Mouse (Mus musculus) telencephalon, adult 2 months (tissue): Measurements from ENCODE around the gene Cnn2.

Source experiments
- DNase-seq: peaks from one replicate; pipeline ENCODE4 v3.0.0-alpha.2; 2011; ENCODE audit warnings: low read depth, low spot score

Gene Cnn2

GRCm38 (mm10) chr10:79969124-79969568, 19.2 kb upstream of the Cnn2 start:
- DNase-seq: no peak

DNA sequence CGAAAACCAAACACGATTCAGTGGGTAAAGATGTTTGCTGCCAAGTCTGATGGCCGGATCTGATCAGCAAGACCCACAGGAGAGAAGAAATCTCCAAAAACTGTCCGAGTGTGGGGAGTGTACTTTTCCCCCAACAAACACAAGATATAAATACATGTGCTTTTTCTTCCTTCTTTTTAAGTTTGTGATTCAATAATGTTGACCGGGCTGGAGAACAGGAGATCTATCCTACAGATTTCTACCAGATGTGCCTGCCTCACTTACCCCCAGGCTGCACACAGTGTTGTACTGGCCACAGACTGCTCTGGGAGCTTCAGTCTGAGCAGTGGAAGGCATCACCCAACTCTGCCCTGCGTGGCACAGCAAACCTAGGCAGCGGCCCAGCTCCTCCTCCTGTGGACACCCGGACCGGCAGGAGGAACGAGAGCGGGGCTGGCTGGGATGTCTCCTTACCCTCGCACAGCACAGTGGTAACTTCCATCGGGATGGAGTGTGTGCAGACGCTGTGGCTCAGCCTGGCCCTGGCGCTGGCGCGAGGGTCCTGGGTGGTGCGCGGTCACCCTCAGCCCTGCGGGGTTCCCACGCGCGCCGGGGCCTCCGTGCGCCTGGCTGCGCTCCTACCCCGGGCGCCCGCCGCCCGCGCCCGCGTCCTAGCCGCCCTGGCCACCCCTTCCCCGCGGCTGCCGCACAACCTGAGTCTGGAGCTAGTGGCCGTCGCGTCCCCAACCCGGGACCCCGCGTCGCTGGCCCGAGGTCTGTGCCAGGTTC, 17.8 kb upstream of the Cnn2 start, which contains the start of gene Grin3b:
Gene Grin3b, plus strand, starts transcription at position 301 of the 768 bp plus-strand sequence.
- DNase-seq: no peak

GRCm38 (mm10) chr10:79971183-79971497, 17.2 kb upstream of the Cnn2 start:
- DNase-seq: no peak

- DNase-seq: no peak
Measured at GRCm38 (mm10) chr10:79972831-79973230, 15.6 kb upstream of the Cnn2 start.

DNA sequence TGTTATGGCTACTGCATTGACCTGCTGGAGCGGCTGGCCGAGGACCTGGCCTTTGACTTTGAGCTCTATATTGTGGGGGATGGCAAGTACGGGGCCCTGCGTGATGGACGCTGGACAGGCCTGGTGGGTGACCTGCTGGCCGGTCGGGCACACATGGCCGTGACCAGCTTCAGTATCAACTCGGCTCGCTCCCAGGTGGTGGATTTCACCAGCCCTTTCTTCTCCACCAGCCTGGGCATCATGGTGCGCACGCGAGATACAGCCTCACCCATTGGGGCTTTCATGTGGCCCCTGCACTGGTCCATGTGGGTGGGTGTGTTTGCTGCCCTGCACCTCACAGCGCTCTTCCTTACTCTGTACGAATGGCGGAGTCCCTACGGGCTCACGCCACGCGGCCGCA, 14.3 kb upstream of the Cnn2 start:
- no peak for DNase-seq

DNA sequence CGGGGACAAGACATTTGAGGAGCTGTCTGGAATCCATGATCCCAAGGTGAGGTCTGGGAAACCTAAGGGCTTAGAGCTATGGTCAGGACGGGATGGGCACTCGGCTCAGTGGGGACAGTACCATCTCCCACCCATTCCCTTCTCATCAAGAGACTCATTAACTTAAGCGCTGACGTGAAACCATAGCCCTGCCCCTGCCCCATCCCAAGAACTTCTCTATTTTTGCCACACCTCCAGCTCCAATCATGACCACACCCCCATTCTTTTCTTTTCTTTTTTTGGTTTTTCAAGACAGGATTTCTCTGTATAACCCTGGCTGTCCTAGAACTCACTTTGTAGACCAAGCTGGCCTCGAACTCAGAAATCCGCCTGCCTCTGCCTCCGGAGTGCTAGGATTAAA, 13.7 kb upstream of the Cnn2 start:
- DNase-seq: no peak

DNA sequence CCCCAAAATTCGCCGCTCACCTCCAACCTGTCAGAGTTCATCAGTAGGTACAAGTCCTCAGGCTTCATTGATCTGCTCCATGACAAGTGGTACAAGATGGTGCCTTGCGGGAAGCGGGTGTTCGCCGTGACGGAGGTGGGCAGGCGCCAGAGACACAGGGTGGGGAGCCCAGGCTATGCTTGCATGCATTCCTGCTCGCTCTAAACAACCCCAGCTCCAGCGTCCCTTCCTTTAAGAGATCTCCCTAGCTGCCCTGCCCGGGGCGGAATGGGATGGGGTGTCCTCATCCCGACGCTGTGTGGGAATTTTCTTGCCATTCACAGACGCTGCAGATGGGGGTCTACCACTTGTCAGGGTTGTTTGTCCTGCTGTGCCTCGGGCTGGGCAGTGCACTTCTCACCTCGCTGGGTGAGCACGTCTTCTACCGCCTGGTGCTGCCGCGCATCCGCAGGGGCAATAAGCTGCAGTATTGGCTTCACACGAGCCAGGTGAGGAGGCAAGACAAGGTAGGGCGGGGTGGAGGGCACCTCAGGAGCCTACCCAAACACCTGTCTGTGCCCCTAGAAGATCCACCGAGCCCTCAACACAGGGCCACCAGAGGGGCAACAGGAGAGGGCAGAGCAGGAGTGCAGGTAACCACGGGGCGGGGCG, 12.2 kb upstream of the Cnn2 start:
- no peak for DNase-seq

GRCm38 (mm10) chr10:79976722-79977107, 11.7 kb upstream of the Cnn2 start:
- no peak for DNase-seq

- DNase-seq: no peak
Measured at GRCm38 (mm10) chr10:79977324-79977723, 11.1 kb upstream of the Cnn2 start.

DNA sequence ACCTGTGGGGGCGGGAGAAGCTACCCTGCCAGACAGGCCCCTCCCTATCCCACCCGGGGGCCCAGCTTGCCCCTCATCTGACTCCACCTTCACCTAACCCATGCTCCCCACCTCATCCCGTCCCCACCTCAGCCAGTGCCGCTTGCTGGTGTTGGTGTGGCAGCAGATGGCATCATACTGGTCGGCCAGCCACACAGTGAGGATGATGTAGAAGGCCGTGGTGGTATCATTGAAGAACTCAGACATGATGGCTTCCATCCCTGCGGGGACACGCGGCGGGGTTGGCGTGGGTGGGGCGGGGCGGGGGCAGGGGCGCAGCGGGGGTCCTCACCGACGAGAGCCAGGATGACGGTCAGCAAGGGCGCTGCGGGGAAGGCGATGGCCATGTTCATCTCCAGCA, 10.3 kb upstream of the Cnn2 start:
- DNase-seq: no peak

- DNase-seq: no peak
Measured at GRCm38 (mm10) chr10:79979401-79980155, 8.8 kb upstream of the Cnn2 start.

DNA sequence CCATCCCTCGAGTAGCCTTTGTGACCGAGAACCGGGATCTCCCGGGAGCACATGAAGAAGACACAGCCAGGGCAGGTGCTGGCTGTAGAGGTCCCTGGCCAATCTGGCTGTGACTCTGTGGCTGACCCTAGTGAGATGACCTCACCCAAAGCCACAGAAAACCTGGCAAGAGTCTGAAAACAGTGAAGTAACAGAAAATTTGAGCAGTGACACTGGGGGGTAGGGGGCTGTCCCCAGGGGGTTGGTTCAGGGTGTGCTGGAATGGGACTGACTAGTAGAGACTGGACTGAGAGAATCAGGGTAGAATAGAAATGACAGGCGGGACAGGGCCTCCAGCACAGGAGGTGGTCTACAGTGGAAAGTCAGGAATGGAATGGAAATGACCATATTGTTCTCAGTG, 5.2 kb upstream of the Cnn2 start:
- no peak for DNase-seq

GRCm38 (mm10) chr10:79983670-79984069, 4.7 kb upstream of the Cnn2 start:
- no peak for DNase-seq

DNA sequence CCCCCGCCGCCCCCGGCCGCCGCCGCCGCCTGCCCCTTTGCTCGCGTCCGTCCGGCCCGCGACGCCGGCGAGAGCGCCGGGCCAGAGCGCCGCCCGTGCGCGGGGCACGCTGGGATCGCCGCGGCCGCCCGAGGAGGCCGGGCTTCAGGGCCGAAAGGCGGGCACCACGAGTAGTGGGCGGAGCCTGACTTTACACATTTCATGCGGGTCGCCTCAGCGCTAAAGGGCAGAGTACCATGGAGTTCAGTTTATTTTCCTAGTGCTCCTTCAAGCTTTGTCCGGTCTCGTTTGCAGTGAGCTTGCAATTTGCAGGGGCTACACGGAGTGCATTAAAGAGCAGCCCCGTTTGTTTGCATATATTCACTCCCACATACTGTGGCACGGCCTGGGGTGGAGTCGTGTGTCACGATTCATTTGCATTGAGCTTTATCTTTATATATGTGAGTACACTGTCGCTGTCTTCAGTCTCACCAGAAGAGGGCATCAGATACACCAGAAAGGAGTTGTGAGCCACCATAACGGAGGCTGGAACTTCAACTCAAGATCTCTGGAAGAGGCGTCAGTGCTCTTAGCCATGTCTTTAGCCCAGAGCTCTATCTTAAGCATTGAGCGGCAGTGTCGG, 4.1 kb upstream of the Cnn2 start, which contains the start of gene Tmem259:
Gene Tmem259, minus strand, starts transcription at position 136 of the 622 bp plus-strand sequence.
- peak; percentile 79 for DNase-seq

- DNase-seq: peak; percentile 100
Measured at GRCm38 (mm10) chr10:79984871-79985270, 3.5 kb upstream of the Cnn2 start.

DNA sequence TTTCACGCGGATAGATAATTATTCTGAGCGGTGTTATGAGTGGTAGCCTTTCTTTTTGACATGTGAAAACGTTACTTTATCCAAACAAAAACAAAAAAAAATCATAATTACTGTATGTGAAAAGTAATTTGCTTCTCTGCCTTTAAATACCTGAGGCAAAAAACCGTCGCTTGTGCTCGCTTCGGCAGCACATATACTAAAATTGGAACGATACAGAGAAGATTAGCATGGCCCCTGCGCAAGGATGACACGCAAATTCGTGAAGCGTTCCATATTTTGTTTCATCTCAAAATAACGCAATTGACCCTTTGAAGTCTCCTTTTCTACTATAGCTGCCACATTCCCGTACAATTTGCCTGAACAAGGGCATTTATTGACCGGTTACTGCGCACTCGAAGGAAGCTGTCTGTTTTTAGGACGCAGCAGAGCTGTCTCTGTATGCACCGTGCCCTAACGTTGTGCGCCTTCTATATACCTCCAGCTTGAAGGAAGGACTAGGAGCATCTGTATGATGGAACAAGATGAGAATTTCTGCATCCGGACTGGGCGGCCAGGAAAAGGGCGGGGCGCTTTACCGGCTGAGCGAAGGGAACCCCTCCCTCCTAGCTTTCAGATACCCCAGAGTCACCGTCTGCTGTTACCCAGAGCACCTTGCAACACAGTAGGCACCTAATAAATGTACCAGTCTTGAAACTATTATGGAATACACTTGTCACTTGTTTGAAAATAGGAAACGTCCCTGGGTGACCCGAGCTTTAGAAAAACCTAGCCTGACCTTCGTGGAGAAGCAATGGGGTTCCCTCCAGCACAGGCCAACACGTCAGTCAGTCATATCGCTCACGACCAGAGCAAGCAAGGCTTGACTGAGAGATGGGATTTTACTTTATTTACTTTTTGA, 2.8 kb upstream of the Cnn2 start:
- DNase-seq: peak; percentile 49

- no peak for DNase-seq
Measured at GRCm38 (mm10) chr10:79986232-79986878, 2.0 kb upstream of the Cnn2 start.

DNA sequence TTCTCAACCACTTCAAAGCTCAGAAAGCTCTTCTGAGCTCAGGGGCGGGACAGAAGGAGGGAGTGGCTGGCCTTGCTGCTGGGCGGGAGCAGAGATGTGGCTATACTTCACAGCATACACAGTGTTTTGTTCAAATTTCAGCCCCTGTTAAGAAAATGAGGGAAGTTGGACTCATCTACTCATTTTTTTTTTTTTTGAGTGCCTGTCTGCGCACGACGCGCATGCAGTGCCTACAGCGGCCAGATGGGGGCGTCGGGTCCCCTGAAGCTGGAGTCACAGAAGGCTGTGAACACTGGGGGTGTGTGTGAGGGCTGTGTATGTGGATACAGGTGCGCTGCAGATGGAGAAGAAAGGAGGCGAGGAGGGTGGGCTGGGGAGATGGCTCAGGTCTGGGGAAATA, 1.4 kb upstream of the Cnn2 start:
- no peak for DNase-seq

- no peak for DNase-seq
Measured at GRCm38 (mm10) chr10:79987771-79988505, 446 bp upstream of the Cnn2 start.

DNA sequence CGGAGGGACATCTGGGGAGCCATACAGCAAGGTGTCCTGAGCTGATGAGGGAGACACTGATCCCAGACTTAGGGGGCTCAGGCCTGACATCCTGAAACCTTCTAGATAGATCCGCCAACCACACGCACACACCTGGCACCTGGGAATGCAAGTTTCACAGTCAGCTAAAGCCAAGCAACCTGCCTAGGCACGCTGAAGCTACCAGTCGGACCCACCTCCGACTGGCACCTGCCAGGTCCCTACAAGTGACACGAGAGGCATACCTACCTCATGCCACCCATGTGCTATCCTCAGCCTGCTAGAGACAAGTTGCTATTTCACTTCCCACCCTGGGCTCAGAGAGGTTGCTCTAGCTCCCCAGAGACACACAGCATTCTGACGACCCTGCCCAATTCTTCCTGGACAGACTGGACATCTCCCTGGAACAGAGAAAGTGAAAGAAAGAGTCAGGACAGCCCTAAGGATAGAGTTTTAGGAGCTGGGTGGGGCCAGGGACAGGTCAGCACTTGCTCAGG, 945 bp downstream of the Cnn2 start:
- no peak for DNase-seq
